Mouse (Mus musculus) heart, adult 18-20 months (tissue): Measurements from ENCODE around the gene Rpl38. TPM values are rescaled to one million over a fixed set of nuclear protein-coding genes. Genes with fewer than 3 reads are reported as not detected.

Source experiments
- DNase-seq, 2 experiments: peaks; one replicate each; pipeline ENCODE4 v3.0.0; 2021 to 2022; ENCODE audit warnings: mixed read lengths in 1 of 2
- total RNA-seq, 2 experiments: library from RNA; stranded (reverse); gene quantifications; 2 replicates each; pipeline ENCODE4 v1.2.3; 2021

Gene Rpl38
- total RNA-seq, 2 experiments from 2014 or later: 681 to 698 TPM

DNA sequence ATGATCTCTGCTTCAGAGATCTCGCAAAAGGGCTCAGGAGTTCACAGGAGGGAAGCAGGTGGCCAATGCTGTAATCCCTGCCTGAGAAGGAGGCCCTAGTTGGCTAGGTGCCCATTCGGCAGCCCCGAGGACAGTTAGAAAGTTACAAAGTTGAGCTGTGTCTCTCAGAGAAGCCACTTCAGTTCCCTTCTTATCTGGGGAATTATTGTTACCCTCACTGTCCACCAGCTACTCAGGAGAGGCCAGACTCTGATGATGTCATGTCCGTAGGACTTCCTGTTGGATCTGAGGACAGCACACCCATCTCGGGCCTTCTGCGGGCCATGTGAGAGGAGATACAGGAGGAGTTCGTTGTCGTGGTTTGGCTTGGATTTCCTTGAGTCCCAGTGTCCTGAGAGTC, 11.3 kb downstream of the Rpl38 start:
- DNase-seq: peak; percentile 40 to 72

DNA sequence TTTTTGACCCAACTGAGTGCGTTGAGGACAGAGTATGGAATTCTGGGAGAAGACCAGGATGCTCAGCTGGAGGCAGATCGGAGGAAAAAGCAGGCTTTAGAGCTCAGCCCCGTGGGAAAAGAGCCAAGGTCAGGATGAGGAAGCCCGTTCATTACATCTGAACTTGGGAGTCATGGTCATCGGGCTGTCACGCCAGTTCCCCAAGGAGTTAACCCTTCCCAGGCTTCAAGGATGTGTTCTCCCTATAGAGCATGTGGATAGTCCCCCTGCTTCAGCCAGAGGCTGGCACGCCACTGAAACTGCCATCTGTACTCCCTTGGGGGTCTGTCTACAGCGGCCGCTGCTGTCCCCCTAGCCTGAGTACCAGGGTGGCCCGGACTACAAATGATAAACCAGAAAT, 12.0 kb downstream of the Rpl38 start:
- DNase-seq: peak; percentile 39 to 65

DNA sequence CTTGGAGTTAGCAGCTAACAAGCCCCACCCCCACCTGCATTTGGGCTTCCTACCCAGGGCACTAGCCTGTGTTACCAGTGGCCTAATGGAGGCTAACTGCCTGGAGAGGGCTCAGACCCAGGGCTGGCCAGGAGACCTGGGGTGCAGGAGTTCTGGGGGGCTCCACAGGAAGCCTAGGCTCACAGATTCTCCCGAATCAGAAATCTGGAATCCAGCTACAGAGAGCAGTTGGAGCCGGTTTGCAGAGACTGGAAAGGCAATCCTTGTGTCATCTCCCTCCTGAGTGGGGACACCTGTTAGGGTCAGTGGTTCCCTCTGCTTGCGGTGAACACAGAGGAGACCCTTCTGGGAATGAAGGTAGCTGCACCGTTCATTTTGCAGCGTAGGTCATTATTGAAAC, 12.7 kb downstream of the Rpl38 start:
- no peak for DNase-seq

DNA sequence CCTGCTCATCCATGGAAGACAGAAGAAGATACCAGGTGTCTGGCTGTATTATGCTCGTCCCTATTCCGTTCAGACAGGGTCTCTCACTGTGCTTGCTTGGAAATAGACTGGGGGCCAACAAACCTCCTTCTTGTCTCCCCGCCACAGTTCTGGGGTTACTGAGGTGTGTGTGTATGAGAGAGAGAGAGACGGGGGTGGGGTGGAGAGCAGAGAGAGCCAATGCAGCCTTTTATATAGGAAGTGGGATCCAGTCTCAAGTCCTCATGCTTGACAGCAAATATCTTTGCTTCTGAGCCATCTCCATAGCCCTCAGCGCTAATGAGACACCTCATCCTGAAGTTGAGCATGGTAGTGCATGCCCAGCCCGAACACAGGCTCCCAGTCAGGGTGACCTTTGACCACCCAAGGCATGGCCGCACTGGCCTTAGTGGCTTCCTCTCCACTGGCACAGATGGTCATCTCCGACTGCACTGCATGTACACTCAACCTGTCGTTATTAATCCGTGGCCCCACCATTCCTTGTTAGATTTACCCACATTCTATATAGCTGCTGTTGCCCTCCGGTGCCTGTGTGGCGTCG, 14.1 kb downstream of the Rpl38 start:
- no peak for DNase-seq

DNA sequence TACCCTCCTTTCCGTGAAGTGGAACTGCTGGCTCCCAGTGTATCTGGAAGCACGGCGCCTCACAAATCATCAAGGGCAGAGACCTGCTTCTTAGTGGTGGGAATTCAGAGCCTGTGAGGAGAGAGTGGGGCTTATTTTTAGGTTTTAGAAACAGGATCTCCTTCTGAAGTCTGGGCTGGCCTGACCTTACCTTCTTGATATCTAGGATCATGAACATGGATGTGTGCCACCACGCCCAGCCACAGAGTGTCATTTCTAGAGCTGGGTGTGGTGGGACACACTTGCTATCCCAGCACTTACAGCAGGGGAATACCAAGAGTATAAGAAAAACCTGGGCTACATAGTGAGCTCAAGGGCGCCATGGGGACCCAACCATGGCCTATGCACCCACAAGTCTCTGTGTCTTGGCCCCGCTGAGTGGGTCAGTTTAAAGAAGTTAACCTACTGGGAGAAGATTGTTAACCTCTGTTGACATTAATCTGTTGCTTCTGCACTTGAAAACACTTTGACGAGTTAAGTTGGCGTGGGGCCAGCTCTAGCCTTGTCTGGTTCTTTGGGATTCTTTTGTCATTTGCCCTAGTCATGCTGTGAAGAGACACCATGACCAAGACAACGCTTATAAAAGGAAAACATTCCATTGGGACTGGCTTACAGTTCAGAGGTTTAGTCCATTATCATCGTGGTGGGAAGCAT, 14.9 kb downstream of the Rpl38 start:
- no peak for DNase-seq

DNA sequence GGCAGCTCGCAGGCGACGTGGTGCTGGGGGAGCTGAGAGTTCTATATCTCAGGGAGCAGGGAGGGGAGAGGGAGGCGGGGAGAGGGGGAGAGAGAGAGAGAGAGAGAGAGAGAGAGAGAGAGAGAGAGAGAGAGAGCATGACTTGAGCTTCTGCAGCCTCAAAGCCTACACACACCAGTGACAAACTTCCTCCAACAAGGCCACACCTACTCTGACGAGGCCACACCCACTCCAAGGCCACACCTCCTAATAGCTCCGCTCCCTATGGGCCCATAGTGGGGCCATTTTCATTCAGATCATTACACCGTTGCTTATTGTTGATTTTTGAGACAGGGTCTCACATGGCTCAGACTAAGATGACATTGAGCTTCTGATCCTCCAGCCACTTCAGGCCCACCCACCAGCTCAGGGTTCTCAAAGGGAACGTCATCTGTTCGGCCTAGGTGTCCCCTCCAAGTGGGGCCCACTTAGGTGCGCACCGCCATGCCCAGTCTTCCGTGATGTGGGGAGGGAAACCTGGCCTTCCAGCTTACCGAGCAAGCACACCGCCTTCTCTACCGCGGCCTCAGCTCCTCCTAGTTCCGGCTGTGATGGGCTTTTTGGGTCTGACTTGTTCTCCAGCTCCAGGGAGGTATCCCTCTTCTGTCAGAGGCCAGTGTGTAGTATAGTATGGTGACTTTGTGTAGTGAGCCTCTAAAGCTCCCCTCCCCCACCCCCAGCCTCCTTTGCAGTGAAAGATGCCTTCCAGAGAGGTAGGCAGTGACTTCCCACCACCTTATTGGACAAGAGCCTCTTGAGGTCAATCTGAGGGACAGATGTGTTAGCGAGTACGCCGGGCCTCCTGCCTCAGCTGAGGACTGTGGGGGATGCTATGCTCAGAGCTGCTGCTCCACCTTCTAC, 15.6 kb downstream of the Rpl38 start:
- DNase-seq: no peak

DNA sequence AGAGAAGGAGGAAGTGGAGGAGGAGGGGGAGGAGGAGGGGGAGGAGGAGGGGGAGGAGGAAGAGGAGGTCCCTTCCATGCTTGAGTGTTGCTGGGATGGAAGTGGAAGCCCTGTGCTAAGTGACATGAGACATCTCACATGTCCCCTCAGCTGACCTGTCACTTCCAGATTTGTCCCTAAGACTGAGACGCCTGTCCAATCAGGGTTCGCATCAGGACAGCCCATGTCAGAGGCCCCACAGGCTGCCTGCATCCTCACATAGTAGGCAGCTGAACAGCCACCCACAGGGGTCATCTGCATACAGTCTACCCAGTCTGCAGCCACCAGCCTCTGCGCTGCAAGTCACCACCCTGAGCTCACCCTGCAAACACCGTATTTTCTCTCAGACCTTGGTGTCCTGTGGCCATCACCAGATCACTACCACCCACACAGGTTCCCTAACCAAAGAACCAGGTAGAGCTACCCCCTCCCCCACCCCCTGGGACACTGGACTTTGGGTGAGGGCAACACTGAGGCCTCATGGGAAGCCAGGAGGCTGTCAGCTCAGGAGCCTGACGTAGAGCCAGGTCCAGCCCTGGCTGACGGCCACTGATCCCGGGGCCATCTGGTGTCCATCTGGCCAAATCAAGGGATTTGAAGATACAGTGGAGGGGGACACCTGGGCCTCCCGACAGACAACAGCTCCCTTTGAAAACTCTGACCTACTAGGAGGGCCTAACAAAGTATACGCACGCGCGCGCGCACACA, 16.5 kb downstream of the Rpl38 start:
- DNase-seq: no peak

DNA sequence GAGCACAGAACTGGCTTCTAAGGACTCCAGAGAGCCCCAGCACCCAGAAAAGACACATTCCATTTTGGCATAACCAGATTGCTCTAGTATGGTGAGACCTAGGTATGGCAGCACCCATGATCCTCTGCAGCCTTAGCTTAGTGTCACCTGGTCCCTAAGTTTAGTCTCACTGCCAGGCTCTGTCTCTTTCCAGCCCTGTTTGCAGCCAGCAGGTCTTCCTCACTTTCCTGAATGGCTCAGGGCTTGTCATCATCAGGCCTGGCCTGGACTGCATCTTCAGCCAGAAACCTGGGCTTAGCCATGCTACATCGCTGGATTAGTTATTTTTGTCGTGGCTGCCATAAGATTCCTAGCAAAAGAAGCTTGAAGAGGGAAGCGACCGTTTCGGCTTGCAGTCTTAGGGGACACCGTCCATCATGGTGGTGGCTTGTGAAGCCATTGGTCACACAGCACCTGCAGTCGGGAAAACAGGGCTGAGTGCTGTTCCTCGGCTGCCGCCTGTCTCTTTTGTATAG, 17.3 kb downstream of the Rpl38 start:
- no peak for DNase-seq

DNA sequence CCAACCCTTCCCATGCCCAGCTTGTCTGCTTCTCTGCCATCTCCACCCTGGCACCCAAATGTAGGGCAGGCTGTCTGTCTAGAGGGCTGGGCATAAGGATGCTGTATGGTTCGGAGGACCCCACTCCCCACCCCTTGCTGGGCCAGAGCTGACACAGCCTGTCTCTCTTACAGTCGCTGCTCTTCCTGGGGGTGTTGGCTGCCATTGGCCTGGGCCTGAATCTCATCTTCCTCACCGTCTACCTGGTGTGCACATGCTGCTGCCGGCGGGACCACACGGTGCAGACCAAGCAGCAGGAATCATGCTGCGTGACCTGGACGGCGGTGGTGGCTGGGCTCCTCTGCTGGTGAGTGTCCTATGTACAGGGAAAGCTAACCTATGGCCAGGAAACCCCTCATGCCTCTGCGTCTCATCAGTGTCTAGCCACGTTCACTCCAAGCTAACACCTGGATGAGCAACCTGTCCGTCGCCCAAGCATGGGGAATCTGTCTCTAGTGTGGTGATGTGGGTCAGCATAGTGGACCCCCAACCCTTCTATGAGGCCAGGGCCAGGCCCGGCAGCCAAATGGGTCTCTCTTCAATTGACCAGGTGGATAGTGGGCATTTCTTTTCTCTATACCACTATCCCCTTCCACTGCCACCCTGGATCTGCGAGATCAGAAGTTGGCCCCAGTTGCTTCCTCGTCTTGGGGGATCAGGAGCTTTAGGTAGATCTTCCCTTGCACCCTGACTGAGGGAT, 18.1 kb downstream of the Rpl38 start:
- DNase-seq: no peak

DNA sequence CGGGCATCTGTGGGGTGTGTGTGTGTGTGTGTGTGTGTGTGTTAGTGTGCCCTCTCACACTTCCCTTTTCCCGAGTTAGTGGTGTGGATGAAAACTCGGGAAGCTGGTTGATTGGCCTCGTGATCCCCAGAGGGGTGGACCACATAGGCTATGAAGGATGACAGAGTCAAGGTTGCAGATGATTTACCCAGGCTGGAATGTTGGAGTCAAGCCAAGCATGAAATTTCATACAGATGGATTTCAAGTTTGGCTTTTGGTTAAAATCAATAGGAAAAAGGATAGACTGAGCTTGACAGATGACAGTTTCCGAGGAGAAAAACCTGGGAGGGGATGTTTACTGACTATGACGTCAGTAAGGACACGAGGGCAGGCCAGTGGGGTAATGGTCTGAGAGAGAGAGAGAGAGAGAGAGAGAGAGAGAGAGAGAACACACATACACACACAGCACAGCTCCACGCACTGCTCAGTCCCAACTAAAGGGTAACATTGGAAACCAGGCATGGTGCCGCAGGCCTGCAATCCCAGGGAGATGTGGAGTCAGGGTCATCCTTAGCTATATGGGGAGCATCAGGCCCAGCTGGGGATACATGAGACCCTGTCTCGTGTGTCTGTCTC, 19.4 kb downstream of the Rpl38 start:
- no peak for DNase-seq

DNA sequence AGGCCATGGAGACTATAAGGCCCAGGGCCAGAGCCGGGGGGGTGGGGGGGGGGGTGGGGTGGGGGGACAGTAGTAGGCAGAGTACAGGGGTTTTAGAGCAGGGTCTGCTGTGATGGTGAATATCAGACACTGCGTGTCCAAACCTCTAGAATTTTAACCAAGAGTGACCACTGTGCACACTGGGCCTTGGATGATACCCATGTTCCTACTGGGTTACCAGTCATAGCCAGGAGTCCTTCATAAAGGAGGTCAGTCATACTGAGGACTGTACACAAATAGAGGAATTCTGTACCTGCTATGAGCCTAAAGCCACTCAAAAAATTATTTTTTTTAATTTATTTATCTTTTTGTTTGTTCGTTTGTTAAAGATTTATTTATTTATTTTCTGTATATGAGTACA, 20.4 kb downstream of the Rpl38 start:
- no peak for DNase-seq

DNA sequence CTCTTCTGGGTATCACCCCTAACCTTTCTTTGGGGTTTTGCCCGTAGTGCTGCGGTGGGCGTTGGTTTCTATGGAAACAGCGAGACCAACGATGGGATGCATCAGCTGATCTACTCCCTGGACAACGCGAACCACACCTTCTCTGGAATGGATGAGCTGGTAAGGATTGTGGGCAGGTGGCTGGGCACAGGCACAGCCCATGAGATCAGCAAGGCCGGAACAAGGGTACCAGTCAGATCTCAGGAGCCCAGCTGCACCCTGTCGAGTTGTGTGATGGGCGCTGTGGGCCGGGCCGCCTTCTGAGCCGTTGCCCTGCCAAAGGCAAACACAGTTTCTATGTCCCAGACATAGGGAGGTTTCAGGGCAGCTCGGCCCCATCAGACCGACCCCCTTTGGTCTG, 21.9 kb downstream of the Rpl38 start:
- DNase-seq: no peak

DNA sequence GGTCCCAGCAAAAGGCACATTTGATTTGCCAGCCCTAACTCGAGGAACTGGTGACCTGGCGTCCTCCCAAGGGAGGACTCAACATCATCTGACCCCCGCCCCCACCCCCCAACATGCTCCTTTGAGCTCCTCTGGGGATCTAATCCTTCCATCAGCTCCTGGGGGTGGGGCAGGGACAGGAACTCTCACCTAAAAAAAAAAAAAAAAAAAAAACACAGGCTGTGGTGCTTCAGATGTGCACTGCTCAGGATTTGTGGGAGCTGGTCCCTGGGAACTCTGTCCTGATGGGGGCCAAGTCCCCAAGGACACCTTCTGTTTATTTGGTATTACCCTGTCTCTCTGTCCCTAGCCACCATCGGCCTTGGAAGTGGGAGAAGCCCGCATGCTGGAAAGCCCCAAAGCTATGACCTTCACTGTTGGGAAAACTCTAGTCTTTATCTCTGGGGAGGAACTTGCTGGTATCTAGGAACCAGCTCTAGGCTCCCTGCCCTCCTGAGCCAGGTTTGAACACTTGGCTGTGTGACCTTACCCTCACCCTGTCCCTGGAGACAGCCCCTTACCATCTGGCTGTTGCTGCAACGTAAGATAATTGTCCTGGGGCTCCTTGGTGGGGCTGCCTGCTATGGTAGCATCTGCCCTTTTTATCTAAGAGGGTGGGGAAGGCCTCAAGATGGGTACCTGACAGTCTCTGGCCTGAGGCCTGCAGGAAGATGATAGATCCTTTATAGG, 23.3 kb downstream of the Rpl38 start:
- DNase-seq: no peak

DNA sequence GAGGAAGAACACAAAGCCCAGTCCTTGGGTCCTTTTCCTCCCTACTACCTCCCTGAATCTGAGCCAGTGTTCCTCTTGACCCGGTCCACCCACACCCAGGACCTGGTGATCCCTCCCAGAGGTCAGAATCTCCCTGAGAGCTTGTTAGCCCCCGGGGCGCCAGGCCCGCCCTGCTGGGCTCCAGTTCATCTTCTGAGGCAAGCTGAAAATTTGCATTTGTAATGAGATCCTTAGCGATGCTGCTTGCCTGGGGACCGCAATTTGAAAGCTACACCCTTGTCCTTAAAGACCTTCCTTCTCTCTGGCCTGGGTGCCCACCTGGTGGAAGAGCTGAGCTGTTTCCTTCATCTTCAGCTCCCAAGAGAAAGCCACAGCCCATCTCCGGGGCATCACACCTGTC, 24.3 kb downstream of the Rpl38 start:
- DNase-seq: no peak

DNA sequence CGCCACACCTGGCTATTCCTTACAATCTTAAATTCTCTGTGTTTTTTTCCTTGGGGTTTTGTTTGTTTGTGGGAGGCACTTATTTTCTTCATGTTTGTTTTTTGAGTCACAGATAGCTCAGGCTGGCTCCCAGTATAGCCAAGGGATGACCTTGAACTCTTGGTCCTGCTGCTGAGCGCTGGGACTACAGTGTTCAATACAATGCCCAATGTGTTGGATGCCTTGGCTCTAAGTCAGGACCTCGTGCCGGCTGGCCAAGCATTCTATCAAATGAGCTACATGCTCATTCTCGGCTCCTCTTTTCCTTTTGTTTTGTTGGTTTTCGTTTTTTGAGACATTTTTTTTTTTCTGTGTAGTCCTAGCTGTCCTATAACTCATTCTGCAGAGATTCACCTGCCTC, 25.1 kb downstream of the Rpl38 start:
- DNase-seq: no peak

DNA sequence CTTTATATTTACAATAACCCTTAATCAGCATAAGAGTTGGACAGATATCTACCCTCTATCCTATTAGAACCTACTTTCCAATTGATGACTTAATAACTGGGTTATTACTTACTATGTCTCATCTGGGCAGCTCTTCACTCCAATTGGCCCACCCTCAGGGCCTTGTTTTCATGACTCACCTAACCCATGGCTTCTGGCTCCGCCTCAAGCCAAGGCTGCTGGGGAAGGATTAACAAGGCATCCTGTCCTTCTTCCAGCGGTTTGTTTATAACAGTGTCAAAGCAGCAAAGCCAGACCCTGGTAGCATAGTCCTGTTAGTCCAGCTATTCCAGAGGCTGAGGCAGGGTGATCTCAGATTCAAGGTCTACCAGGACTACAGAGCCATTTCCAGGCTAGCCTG, 26.1 kb downstream of the Rpl38 start:
- no peak for DNase-seq

DNA sequence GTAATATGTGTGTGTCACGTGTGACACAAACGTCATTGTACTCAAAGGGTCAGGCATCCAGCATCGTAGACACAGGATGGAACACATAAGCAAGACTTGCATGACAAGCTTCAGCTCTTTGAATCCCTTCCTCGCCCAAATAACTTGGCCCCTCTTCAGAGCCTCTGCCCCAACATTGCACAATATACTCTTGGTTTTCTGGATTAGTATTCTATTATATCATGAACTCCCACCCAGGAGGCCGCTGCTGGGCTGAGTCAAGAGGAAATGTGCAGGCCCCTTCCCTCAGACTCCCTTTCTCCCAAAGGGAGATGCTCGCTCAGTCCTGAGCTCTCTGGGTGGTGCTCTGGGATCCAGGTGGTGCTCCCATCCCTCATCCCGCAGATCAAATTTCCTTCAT, 30.2 kb downstream of the Rpl38 start:
- DNase-seq: peak; percentile 46 to 59

DNA sequence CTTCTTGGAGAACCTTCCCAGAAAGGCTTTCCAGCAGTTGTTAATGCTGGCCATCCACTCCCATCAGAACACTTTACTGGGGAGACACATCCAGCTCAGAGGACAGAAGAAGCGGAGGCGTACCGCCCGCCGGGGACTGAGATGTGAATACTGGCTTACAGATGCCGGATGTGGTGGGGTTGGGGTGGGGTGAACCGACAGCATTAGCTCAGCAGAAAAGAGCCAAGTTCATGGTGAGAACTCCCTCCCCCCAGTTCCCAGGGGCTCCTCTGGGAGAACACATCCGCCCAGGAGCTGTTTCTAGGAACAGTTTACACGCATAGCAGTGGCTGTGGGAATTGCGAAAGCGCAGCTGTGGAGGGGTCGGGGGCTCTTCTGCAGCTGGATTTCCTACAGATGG, 31.2 kb downstream of the Rpl38 start:
- DNase-seq: peak; percentile 83 to 92

DNA sequence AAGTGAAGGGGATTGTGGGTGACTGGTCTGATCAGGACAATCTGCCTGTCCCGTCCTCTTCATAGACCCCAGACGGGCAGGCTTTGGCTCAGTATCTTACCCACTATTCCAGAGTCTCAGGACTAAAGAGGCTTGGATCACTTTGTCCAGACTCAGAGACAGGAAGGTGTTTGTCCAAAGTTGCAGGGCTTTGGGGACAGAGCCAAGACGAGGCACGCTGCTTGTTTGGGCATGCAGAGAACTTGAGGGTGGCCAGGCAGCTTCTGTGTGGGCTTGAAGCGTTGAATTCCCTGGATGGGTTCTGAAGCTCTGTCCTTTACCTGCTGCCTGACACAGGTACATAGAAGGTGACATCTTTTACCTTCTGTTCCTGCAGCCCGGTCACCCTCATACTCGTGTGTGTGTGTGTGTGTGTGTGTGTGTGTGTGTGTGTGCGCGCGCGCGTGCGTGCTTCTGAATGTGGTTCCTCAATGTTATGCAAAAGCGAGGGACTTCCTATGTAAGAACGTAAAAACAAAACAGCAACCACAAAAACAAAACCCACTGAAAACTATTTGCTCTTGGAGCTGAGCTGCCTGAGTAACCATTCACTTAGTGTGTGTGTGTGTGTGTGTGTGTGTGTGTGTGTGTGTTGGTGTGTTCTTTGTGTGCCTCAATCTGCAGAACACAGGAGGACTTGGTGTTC, 34.1 kb downstream of the Rpl38 start:
- DNase-seq: no peak

DNA sequence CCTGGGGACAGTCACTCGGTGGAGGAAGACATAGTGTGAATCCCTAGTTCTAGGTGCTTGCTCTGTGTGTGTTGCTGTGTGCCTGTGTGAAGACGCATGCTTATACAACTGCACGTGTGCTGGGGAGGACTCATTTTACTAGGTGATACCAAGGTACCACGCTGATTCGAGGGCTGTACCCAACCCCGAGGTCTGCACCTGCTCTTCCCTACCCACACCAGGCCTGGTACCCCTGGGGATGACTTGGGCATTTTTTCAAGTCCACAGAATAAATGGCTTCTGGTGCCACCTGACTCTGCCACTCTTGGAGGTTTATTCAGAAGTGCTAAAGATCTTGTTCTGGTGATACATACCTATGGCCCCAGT, 34.7 kb downstream of the Rpl38 start:
- DNase-seq: no peak
